Mouse (Mus musculus) left cerebral cortex, adult 9 months (tissue): ENCODE results near the gene Ush1g.
A peak's percentile ranks its signal among the peaks of the same experiment; 100 is the strongest.

ENCODE experiments used
- DNase-seq, 2 experiments: peaks; one replicate each; pipeline ENCODE4 v3.0.0; 2022; ENCODE audit warnings: low spot score in 2 of 2

Ush1g gene

GRCm38 (mm10) chr11:115270148-115270861, 51.5 kb downstream of the Ush1g start:
- DNase-seq, result peak in 1 of 2 experiments; percentile 89

GRCm38 (mm10) chr11:115269330-115270066, 52.3 kb downstream of the Ush1g start:
- no peak for DNase-seq

GRCm38 (mm10) chr11:115267958-115268357, 53.9 kb downstream of the Ush1g start:
- DNase-seq, result no peak

GRCm38 (mm10) chr11:115267061-115267883, 54.6 kb downstream of the Ush1g start, which contains the start of gene Grin2c:
Gene Grin2c, minus strand, starts transcription at chr11:115267243.
- no peak for DNase-seq

GRCm38 (mm10) chr11:115266400-115266778, 55.5 kb downstream of the Ush1g start:
- DNase-seq, result no peak

GRCm38 (mm10) chr11:115265771-115266399, 56.0 kb downstream of the Ush1g start:
- DNase-seq, result no peak
